Mouse (Mus musculus) testis, adult 2 months (tissue): Measurements from ENCODE around the gene Lpar5. TPM values are rescaled to one million over a fixed set of nuclear protein-coding genes. Genes with fewer than 3 reads are reported as not detected.

Experiments
- H3K27ac ChIP-seq: fragments of 200-500 bp; 2 replicates; pipeline ENCODE4 v1.5.1; 2012; ENCODE audit warnings: low read depth, low read length; ENCODE audit not compliant: control insufficient read depth, insufficient read depth
- H3K27me3 ChIP-seq: fragments of 200-500 bp; 2 replicates; pipeline ENCODE4 v1.6.1; 2012; ENCODE audit warnings: mild to moderate bottlenecking, low read length, moderate library complexity; ENCODE audit not compliant: control insufficient read depth, insufficient read depth
- H3K36me3 ChIP-seq: fragments of 200-500 bp; 2 replicates; pipeline ENCODE4 v1.6.1; 2012; ENCODE audit warnings: mild to moderate bottlenecking, low read length; ENCODE audit not compliant: control insufficient read depth, insufficient read depth
- H3K4me1 ChIP-seq: fragments of 200-500 bp; 2 replicates; pipeline ENCODE4 v1.6.1; 2012; ENCODE audit warnings: low read length; ENCODE audit not compliant: control insufficient read depth, insufficient read depth
- H3K4me3 ChIP-seq: fragments of 200-500 bp; 2 replicates; pipeline ENCODE4 v1.5.1; 2012; ENCODE audit warnings: low read depth, mild to moderate bottlenecking, low read length, moderate library complexity, mixed read lengths; ENCODE audit not compliant: control insufficient read depth
- CTCF ChIP-seq: fragments of 200-500 bp; IDR thresholded peaks from 2 replicates; pipeline ENCODE4 v1.5.1; 2012; ENCODE audit warnings: low read depth, mild to moderate bottlenecking, inconsistent platforms, low read length, moderate library complexity; ENCODE audit not compliant: control insufficient read depth, insufficient read depth, insufficient replicate concordance
- POLR2A ChIP-seq: fragments of 200-500 bp; IDR thresholded peaks from 2 replicates; pipeline ENCODE4 v1.6.1; 2012; ENCODE audit warnings: low read depth, mild to moderate bottlenecking, inconsistent platforms, low read length, moderate library complexity; ENCODE audit not compliant: control insufficient read depth
- polyA plus RNA-seq: library from polyadenylated mRNA; depleted of rRNA; stranded (reverse); fragments of >200 nt; gene quantifications from 2 replicates; pipeline ENCODE4 v1.2.3, GENCODE M21; 2012

The Lpar5 gene
- polyA plus RNA-seq, 1 experiment = 0.32 TPM

- no peaks in the 10 kb centered on the region for H3K36me3 ChIP-seq
- no peak overlapping the region for H3K4me3 ChIP-seq
- H3K4me1 ChIP-seq = peaks cover 23% of the 10 kb centered on the region
- H3K27ac ChIP-seq = no peak overlapping the region
- H3K27me3 ChIP-seq = no peaks in the 10 kb centered on the region
- TF ChIP-seq CTCF (no peak), POLR2A (no peak)
These were observed 20.2 kb downstream of the Lpar5 start for GRCm38 (mm10) chr6:125087937-125088336.

GRCm38 (mm10) chr6:125088561-125089321, 21.0 kb downstream of the Lpar5 start:
- Histone ChIP-seq H3K27ac (peak overlapping the region; percentile 76), H3K4me1 (peaks cover 23% of the 10 kb centered on the region), H3K27me3 (no peaks in the 10 kb centered on the region), H3K4me3 (no peak overlapping the region), H3K36me3 (no peaks in the 10 kb centered on the region)
- TF ChIP-seq POLR2A = peak; percentile 58; the same call in 1 of the 2 replicates
- 0 out of 2 replicates have a peak, but pooled peaks have one; percentile 5 for TF ChIP-seq CTCF

- TF ChIP-seq POLR2A (no peak), CTCF (no peak)
- no peaks in the 10 kb centered on the region for H3K27me3 ChIP-seq
- H3K4me3 ChIP-seq = peak overlapping the region; percentile 2; the same call in 1 of the 2 replicates
- peak overlapping the region; percentile 70 for H3K27ac ChIP-seq
- no peaks in the 10 kb centered on the region for H3K36me3 ChIP-seq
- H3K4me1 ChIP-seq = peaks cover 23% of the 10 kb centered on the region
These were observed 22.0 kb downstream of the Lpar5 start for GRCm38 (mm10) chr6:125089521-125090321.

- Histone ChIP-seq H3K4me1 (peaks cover 26% of the 10 kb centered on the region), H3K36me3 (no peaks in the 10 kb centered on the region), H3K4me3 (no peak overlapping the region), H3K27ac (no peak overlapping the region), H3K27me3 (no peaks in the 10 kb centered on the region)
- TF ChIP-seq CTCF = no peak
- TF ChIP-seq POLR2A = no peak
These were observed 22.8 kb downstream of the Lpar5 start for GRCm38 (mm10) chr6:125090341-125091085.

GRCm38 (mm10) chr6:125092372-125092771, 24.7 kb downstream of the Lpar5 start:
- Histone ChIP-seq H3K27me3 (no peaks in the 10 kb centered on the region), H3K27ac (no peak overlapping the region), H3K4me1 (peaks cover 31% of the 10 kb centered on the region), H3K4me3 (no peak overlapping the region), H3K36me3 (no peaks in the 10 kb centered on the region)
- TF ChIP-seq POLR2A (no peak), CTCF (no peak)

GRCm38 (mm10) chr6:125094843-125095242, 27.1 kb downstream of the Lpar5 start:
- peaks cover 34% of the 10 kb centered on the region for H3K4me1 ChIP-seq
- no peak overlapping the region; the same call in 1 of the 2 replicates for H3K4me3 ChIP-seq
- H3K27me3 ChIP-seq = no peaks in the 10 kb centered on the region
- no peaks in the 10 kb centered on the region for H3K36me3 ChIP-seq
- H3K27ac ChIP-seq = peak overlapping the region; percentile 73
- TF ChIP-seq CTCF (no peak), POLR2A (no peak)
